Mouse (Mus musculus): Measurements from ENCODE around the gene Pip4k2b.
"Not testable (repeated sequence)": the region's sequence is repeated elsewhere in the genome, so short reads cannot be mapped to it uniquely, and the experiment has no call there.

The Pip4k2b gene

GRCm38 (mm10) chr11:97748496-97748895 is 4.0 kb upstream of the Pip4k2b start:
- DNase-seq (ENCODE audit: low spot score), result no peak

- DNase-seq (ENCODE audit: low spot score), result no peak
These were observed 3.3 kb upstream of the Pip4k2b start for GRCm38 (mm10) chr11:97747773-97748172.

GRCm38 (mm10) chr11:97745331-97745721 is 822 bp upstream of the Pip4k2b start:
- DNase-seq (ENCODE audit: low spot score), result no peak

- peak; percentile 99 for DNase-seq (ENCODE audit: low spot score)
These were observed 320 bp upstream of the Pip4k2b start for GRCm38 (mm10) chr11:97744718-97745330.

- no peak for DNase-seq (ENCODE audit: low spot score)
These were observed 1.1 kb downstream of the Pip4k2b start for GRCm38 (mm10) chr11:97743423-97743822.

GRCm38 (mm10) chr11:97742591-97742990 is 1.9 kb downstream of the Pip4k2b start:
- DNase-seq (ENCODE audit: low spot score), result no peak

DNA sequence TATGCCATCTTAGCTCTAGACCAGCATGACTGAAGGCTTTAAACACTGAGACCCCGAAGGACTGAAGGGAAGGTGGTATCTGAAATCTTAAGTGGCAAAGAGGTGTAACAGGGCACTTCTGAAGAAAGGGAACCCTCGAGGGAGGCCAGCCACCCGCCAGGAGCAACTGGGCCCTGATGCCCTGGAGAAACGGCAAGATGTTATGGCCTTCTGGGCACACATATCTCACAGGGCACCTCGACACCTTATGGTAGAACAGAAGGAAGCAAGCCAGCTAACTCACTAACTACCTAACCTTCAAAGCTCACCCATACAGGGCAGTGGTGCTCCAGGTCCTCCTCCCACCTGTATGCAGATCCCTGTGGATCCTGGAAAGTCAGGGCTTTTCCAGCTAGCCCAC is 2.3 kb downstream of the Pip4k2b start:
- no peak for DNase-seq (ENCODE audit: low spot score)

GRCm38 (mm10) chr11:97740190-97740589 is 4.3 kb downstream of the Pip4k2b start:
- DNase-seq (ENCODE audit: low spot score), result no peak

DNA sequence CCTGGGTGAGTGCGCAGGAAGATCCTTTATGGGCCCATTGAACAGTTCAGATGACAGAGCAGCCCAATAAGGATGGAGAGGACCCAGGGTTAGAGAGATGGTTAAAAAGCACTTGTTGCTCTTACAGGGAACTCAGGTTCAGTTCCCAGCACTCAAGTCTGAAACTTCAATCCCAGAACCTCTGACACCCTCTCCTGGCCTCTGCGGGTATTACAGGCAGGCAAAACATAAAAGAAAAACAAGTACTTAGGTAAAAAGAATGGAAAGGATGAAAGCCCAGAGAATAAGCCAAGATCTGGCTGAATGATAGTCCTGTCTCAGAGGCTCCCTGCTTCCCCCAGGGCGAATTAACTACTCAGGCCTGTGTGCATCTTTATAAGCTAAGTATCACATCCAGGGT is 5.3 kb downstream of the Pip4k2b start:
- no peak for DNase-seq (ENCODE audit: low spot score)

GRCm38 (mm10) chr11:97738703-97739102 is 5.8 kb downstream of the Pip4k2b start:
- no peak for DNase-seq (ENCODE audit: low spot score)

GRCm38 (mm10) chr11:97737600-97737999 is 6.9 kb downstream of the Pip4k2b start:
- no peak for DNase-seq (ENCODE audit: low spot score)

GRCm38 (mm10) chr11:97736645-97737044 is 7.9 kb downstream of the Pip4k2b start:
- no peak for DNase-seq (ENCODE audit: low spot score)

- not testable (repeated sequence) for DNase-seq (ENCODE audit: low spot score)
These were observed 9.7 kb downstream of the Pip4k2b start for GRCm38 (mm10) chr11:97734810-97735209.

- DNase-seq (ENCODE audit: low spot score), result no peak
These were observed 10.8 kb downstream of the Pip4k2b start for GRCm38 (mm10) chr11:97733689-97734088.

DNA sequence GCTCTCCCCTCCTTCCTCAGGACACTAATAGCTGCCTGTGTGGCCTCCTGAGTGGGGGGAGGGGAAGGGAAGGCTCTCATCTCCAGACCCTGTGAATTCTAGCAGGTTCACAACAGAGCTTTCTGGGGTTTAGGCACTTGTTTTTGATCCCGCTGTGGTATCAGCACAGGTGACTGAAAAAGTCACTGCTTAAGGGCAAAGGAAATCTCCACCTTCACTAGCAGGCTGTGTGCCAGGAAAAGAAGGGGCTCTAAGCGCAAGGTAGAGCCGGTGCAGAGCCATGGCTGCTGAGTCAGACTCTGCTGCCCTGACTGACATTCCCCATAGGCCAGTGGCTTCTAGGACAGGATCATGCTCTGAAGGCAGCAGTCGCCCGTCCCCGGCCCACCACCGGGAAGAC is 15.8 kb downstream of the Pip4k2b start:
- DNase-seq (ENCODE audit: low spot score), result no peak

- no peak for DNase-seq (ENCODE audit: low spot score)
These were observed 16.2 kb downstream of the Pip4k2b start for GRCm38 (mm10) chr11:97728311-97728710.

DNA sequence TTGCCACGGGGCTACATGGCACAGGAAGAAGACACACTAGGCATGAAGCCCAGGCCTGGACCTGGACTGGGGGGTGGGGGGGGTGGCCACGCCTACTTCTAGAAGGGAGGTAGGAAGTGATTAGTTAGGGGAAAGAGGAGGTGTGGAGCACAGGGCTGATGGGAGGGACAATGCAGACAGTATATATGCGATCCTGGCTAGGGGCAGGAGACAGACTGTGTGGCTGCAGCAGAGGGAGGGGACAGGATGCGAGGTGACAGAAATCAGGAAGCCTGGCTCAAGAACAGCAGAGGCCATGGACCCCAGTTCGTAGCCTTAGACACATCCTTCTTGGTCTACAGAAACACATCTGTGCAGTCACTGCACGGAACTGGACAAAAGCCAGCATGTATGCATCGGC is 20.8 kb downstream of the Pip4k2b start:
- no peak for DNase-seq (ENCODE audit: low spot score)

GRCm38 (mm10) chr11:97721338-97721737 is 23.2 kb downstream of the Pip4k2b start:
- DNase-seq (ENCODE audit: low spot score), result no peak

DNA sequence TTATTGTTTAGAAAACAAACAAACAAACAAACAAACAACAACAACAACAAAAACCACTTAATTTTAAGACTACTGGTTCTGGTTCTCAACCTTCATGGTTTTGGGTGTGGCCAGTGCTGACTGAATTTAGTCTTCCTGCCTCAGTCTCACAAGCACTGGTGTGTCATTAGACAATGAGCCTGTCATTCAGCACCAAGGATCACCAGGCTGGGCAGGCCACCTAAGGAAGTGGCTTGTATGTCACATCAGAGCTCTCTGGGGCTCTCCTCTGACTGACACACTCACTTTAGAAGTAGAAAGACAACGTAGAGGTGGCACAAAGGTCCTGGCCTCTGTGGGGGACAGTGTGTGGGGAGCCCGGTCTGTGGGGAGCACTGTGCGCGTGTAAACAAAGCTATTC is 25.5 kb downstream of the Pip4k2b start:
- DNase-seq (ENCODE audit: low spot score), result no peak

- DNase-seq (ENCODE audit: low spot score), result no peak
These were observed 26.1 kb downstream of the Pip4k2b start for GRCm38 (mm10) chr11:97718281-97718860.

DNA sequence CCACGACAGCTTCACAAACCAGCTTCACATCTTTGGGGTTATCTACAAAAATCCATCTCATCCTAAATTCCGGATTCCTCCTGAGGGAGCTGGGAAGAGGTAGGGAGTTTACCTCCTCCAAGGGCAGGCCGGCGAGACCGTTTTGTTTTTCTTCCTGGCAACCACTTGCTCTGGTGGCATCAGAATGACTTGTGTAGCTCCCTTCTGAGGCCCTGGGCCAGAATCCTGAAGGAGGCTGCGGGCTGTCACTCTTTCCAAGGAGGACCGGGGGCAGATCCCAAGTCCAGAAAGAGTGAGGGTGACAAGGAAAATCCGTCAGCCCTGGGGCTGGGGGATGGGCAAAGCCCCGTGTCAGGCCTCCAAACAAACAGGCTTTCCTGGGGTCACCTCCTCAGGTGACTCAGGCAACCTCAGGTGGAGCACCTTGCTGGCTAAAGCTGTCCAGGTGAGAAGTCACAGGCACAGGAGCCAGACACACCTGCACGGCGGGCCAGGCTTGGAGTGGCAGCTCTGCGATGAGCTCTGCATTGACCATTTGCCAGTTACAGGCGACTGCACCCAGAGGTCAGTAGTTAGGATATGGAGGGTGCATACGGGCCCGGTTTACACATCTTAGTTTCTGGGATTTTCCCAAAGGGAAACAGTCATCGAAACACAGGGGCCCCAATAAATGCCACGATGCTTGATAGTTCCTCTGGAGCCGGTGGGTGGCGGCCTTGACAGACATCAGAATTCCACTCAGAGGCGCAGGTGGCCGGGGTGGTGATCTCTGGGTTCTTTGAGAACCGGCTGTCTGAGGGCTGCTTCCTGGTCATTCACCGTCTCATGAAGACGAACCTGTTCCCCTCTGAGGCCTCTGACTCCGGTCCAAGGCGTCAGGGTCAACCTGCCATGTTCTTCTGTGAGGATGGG is 26.9 kb downstream of the Pip4k2b start:
- no peak for DNase-seq (ENCODE audit: low spot score)

DNA sequence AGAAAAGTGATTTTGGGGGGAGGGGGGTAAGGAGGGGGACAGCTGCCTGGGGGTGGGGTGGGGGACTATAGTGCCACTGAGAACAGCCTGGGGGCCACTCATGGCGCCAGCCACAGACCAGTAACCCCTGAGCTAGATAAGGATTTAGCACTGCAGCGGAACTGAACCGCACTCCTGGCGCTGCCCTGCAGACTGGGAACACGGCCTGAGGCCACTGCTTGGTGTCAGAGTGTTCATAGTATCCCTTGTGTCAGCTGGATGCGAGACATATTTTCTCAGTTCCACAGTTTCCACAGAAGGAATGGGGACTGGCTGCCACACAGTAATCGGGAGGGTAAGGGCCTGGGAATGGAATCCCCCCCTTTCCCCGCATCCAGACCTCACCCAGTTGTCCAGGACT is 28.5 kb downstream of the Pip4k2b start:
- no peak for DNase-seq (ENCODE audit: low spot score)

All from testis, postnatal 14 days (tissue).